Mouse (Mus musculus): ENCODE measurements around the gene Fars2. TPM values are rescaled to one million over a fixed set of nuclear protein-coding genes. Genes with fewer than 3 reads are reported as not detected.

Gene Fars2
- polyA plus RNA-seq, 1 experiment from 2014 or later = 30.5 TPM

DNA sequence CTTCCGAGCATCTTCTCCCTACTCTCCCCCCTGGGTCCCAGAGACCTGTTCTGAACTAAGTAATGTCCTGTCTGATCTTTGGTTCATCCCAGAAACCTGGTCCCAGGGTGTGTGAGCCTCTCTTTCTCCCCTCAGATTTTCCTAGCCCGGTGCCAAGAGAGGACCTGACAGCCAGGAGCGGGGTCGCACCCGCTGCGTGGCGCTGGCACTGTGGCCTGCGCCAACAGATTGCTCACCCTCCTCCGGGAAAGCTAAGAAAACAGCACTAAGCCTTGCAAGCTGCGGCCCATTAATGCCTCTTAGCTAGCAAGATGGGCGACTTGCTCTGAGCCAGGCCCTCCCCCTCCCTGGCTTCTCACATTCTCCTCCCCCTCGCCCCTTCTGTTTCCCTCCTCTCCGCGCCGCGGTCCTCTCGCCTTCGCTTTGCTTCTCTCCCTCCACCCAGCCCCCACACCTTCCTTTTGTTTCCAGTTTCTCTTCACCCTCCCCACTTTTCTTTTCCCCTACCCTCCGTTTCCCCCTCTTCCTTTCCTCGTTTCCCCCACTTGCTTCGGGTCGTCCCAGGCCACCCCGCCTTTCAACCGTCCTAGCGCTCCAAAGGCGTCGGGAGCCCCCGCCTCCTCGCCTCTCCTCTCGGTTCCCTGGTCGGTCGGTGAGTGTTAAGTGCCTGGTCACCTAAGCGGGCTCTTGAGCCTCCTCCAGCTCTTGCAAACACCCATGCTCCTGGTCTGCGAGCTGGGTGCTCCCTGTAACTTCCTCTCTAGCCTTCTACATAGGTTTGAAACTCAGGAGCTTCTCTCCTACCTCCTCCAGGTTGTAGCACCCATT lies 610.0 kb downstream of the Fars2 start:
- Histone ChIP-seq H3K9ac (ENCODE audit: low read length) (peak overlapping the region; percentile 54), H3K9me3 (ENCODE audit: control insufficient read depth, low read length) (no peaks in the 10 kb centered on the region), H3K4me2 (peak overlapping the region; percentile 45), H3K27ac (ENCODE audit: low read depth, low read length) (peak overlapping the region; percentile 74), H3K27me3 (ENCODE audit: control insufficient read depth, insufficient read depth, low read length) (peaks cover 90% of the 10 kb centered on the region), H3K4me1 (ENCODE audit: control insufficient read depth, insufficient read depth, low read length) (peaks cover 11% of the 10 kb centered on the region), H3K36me3 (ENCODE audit: control insufficient read depth, insufficient read depth, low read length) (no peaks in the 10 kb centered on the region), H3K4me3 (ENCODE audit: low read depth, low read length) (peak overlapping the region; percentile 33)
- WGBS = 0% methylated on average over 34 of the region's 34 CpGs
- ATAC-seq (ENCODE audit: low FRiP score) (peak; percentile 57), DNase-seq (ENCODE audit: low spot score, missing footprints) (peak; percentile 96)

DNA sequence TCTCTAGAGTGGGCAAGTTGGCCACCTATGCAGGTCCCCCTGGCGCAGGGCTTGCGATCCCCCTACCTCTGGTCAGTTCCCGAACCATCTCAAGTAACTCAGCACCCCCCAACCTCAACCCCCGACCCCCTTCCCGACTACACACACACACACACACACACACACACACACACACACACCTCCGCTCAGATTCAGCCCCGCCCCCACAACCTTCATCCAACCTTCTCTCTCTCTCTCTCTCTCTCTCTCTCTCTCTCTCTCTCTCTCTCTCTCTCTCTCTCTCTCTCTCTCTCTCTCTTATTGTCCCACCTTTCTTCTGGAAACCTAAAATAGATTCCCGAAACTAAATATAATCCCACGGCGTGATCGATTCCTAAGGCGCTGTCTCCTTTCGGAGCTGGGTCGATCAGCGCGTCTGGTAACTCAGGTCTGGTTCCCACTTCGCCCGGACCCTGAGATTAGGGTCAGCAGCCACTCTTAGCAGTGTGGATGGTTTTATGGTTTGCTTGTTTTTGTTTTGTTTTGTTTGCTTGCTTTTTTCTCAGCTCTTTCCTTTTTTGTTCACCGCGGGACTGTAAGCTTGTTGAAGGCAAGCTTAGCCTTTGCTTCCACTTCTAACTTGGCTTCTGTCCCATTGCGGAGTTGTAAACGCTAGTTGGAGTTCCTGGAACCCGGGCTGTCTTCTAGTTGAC lies 610.7 kb downstream of the Fars2 start:
- WGBS = under 1% methylated on average over 23 of the region's 23 CpGs
- Histone ChIP-seq H3K27me3 (ENCODE audit: control insufficient read depth, insufficient read depth, low read length) (peaks cover 87% of the 10 kb centered on the region), H3K27ac (ENCODE audit: low read depth, low read length) (peak overlapping the region; percentile 74), H3K9me3 (ENCODE audit: control insufficient read depth, low read length) (no peaks in the 10 kb centered on the region), H3K4me1 (ENCODE audit: control insufficient read depth, insufficient read depth, low read length) (peaks cover 11% of the 10 kb centered on the region), H3K36me3 (ENCODE audit: control insufficient read depth, insufficient read depth, low read length) (no peaks in the 10 kb centered on the region), H3K4me3 (ENCODE audit: low read depth, low read length) (peak overlapping the region; percentile 33), H3K9ac (ENCODE audit: low read length) (peak overlapping the region; percentile 54), H3K4me2 (peak overlapping the region; percentile 45)
- DNase-seq (ENCODE audit: low spot score, missing footprints) (peak; percentile 90), ATAC-seq (ENCODE audit: low FRiP score) (0 out of 2 replicates have a peak, but pooled peaks have one; percentile 1)

DNA sequence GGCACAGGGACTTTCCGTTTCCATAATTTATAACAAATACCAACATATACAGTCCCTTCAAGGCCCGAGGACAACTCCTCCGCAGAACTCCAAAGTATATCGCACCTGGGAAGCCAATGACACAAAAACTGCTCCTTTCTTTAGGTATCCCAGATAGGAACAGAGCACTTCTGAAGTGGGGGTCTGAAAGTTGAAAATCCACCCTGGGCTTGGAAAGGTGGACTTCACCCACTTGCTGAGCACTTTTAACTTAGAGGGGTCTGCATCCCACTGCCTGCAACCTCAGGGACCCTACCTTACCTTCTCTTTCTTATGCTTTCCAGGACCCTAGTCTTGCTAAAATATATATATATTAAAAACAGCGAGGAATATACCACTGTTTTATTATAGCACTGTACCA lies 611.3 kb downstream of the Fars2 start:
- H3K9ac ChIP-seq (ENCODE audit: low read length) = peak overlapping the region; percentile 46
- H3K4me1 ChIP-seq (ENCODE audit: control insufficient read depth, insufficient read depth, low read length) = peaks cover 11% of the 10 kb centered on the region

DNA sequence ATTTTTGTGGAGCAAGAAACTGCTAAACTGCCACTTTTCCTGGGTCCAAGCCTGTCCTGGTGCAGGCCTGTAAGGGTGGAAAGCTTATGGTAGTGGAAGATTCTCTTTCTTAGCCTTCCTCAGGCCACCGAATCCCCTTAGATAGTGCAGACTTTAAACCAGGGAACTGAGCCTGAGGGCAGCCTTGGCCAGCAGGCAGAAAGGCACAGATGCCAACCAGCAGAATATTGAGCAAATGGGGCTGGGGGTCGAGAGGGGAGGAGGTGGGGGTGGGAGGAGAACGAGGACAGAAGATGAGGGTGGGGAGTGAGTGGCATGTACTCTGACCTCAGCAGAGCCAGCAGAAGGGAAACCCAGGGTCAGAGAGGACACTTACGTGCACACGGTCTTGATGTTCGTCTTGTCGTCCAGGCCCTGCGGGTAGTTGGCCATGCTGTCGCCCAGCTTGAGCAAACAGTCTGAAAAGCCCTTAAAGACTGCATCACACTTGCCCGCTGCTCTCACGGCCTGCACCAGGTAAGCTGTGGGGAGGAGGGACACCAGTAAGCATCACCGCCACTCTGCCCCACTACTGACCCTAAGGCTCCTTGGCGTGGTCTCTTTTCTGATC lies 612.6 kb downstream of the Fars2 start:
- H3K27ac ChIP-seq (ENCODE audit: low read depth, low read length) = peak overlapping the region; percentile 52
- peak; percentile 95 for DNase-seq (ENCODE audit: low spot score, missing footprints)
- no peak for ATAC-seq (ENCODE audit: low FRiP score)
- H3K4me3 ChIP-seq (ENCODE audit: low read depth, low read length) = peak overlapping the region; percentile 24
- H3K4me1 ChIP-seq (ENCODE audit: control insufficient read depth, insufficient read depth, low read length) = peaks cover 5% of the 10 kb centered on the region
- 1% methylated on average over 13 of the region's 13 CpGs for WGBS
- no peaks in the 10 kb centered on the region for H3K36me3 ChIP-seq (ENCODE audit: control insufficient read depth, insufficient read depth, low read length)
- peak overlapping the region; percentile 57 for H3K9ac ChIP-seq (ENCODE audit: low read length)
- peaks cover 82% of the 10 kb centered on the region for H3K27me3 ChIP-seq (ENCODE audit: control insufficient read depth, insufficient read depth, low read length)
- H3K4me2 ChIP-seq = peak overlapping the region; percentile 34
- H3K9me3 ChIP-seq (ENCODE audit: control insufficient read depth, low read length) = no peaks in the 10 kb centered on the region

More for the DNA sequence above, 611.3 kb downstream of the Fars2 start:
- WGBS = 7% methylated on average over 5 of the region's 5 CpGs
- Histone ChIP-seq H3K27ac (ENCODE audit: low read depth, low read length) (peak overlapping the region; percentile 42; the same call in 1 of the 2 replicates), H3K4me3 (ENCODE audit: low read depth, low read length) (peak overlapping the region; percentile 13), H3K27me3 (ENCODE audit: control insufficient read depth, insufficient read depth, low read length) (peaks cover 83% of the 10 kb centered on the region), H3K4me2 (peak overlapping the region; percentile 34), H3K9me3 (ENCODE audit: control insufficient read depth, low read length) (no peaks in the 10 kb centered on the region), H3K36me3 (ENCODE audit: control insufficient read depth, insufficient read depth, low read length) (no peaks in the 10 kb centered on the region)
- ATAC-seq (ENCODE audit: low FRiP score) (no peak), DNase-seq (ENCODE audit: low spot score, missing footprints) (peak; percentile 91)

DNA sequence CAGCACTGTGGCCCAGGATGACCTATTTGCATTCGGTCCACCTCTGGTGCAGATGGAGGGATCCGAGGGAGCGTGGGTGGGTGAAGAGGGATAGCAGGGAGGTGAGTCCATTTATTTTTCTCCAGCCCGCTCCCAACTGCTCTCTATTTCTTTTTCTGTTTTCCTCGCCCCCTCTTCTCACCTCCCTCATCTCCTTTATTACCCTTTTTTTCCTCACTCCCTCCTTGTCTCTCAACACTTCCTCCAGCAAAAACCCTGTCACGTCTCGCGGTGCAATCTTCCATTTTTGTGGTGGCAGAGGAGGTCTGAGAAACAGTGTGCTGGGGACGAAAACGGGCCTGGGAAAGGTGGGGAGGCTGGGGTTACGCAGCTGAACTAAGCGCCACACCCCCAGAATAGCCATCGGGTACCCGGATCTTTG lies 613.1 kb downstream of the Fars2 start:
- Histone ChIP-seq H3K9me3 (ENCODE audit: control insufficient read depth, low read length) (no peaks in the 10 kb centered on the region), H3K4me3 (ENCODE audit: low read depth, low read length) (peak overlapping the region; percentile 24), H3K27me3 (ENCODE audit: control insufficient read depth, insufficient read depth, low read length) (peaks cover 82% of the 10 kb centered on the region), H3K4me1 (ENCODE audit: control insufficient read depth, insufficient read depth, low read length) (peaks cover 6% of the 10 kb centered on the region), H3K9ac (ENCODE audit: low read length) (peak overlapping the region; percentile 57), H3K4me2 (peak overlapping the region; percentile 34), H3K27ac (ENCODE audit: low read depth, low read length) (peak overlapping the region; percentile 52), H3K36me3 (ENCODE audit: control insufficient read depth, insufficient read depth, low read length) (no peaks in the 10 kb centered on the region)
- no peak for ATAC-seq (ENCODE audit: low FRiP score)
- 3% methylated on average over 14 of the region's 14 CpGs for WGBS
- DNase-seq (ENCODE audit: low spot score, missing footprints) = no peak

DNA sequence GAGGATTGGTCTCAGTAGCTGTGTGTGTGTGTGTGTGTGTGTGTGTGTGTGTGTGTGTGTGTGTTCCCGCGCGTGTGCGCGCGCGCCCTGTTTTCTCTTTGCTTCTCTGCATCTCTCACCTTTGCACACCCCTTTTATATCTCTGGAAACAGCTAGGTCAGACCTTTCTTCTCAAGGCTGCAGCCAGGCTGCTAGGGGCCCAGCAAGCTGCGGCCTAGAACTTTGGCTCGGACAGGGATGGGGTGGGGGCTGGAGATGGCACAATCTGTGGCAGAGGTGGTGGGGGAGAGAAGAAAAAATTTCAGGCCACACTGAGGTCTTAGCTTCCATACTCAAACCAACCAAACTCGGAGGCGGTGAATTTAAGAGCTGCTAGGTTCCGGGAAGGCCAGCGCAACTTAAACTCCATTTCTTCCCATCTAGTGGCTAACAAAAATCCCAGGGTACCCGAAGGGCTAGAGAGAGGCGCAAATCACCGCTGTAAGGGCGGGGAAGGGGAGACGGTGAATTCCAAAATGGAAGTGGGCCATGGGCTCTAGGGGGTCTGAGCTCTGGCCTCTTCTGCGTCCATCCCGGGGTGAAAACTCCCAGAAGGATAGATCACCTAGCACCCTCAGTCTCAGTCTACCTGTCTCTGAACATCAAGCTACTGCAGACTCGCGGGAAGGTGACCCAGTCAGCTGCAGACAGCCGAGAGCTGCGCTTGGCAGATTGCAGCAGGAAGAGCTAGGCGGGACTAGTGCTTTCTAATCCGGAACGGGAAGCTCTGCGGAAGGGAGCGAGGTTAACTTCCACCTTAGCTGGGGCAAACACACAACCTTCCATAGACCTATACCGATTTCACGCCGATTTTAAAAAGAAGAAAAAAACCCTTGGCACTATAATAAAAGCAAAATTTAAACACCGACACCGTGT lies 614.1 kb downstream of the Fars2 start:
- Histone ChIP-seq H3K4me1 (ENCODE audit: control insufficient read depth, insufficient read depth, low read length) (peaks cover 6% of the 10 kb centered on the region), H3K27ac (ENCODE audit: low read depth, low read length) (peak overlapping the region; percentile 63), H3K27me3 (ENCODE audit: control insufficient read depth, insufficient read depth, low read length) (peaks cover 76% of the 10 kb centered on the region), H3K4me2 (peak overlapping the region; percentile 35), H3K9ac (ENCODE audit: low read length) (peak overlapping the region; percentile 57), H3K36me3 (ENCODE audit: control insufficient read depth, insufficient read depth, low read length) (no peaks in the 10 kb centered on the region), H3K4me3 (ENCODE audit: low read depth, low read length) (peak overlapping the region; percentile 36), H3K9me3 (ENCODE audit: control insufficient read depth, low read length) (no peaks in the 10 kb centered on the region)
- DNase-seq (ENCODE audit: low spot score, missing footprints) (peak; percentile 96), ATAC-seq (ENCODE audit: low FRiP score) (no peak)
- 1% methylated on average over 34 of the region's 34 CpGs for WGBS

DNA sequence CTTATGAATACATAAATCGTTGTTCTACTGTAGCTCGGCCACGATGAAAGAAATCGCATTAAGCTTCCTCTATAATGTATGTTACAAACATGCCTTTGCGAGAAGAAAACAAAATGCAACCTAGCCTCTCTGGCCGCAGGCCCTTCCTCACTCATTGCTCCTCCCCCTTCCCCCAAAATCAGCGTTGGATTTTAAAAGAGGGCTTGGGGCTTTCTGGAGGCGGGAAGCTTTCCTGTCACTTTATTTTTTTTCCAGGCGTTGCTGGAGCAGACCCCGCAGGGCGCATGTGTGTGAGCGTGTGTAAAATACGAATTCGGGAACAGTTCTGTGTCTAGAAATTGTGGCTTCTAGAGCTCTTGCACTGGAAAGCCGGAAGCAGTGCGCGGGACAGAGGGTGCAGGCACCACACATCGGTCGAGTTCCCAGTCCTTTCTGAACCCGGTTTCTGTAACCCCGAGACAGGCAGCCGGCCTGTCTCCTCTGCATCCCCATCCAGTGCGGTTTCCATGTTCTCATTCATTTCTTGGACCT lies 614.8 kb downstream of the Fars2 start:
- Histone ChIP-seq H3K27ac (ENCODE audit: low read depth, low read length) (peak overlapping the region; percentile 63), H3K36me3 (ENCODE audit: control insufficient read depth, insufficient read depth, low read length) (no peaks in the 10 kb centered on the region), H3K9me3 (ENCODE audit: control insufficient read depth, low read length) (no peaks in the 10 kb centered on the region), H3K4me3 (ENCODE audit: low read depth, low read length) (peak overlapping the region; percentile 36), H3K4me1 (ENCODE audit: control insufficient read depth, insufficient read depth, low read length) (peaks cover 6% of the 10 kb centered on the region), H3K4me2 (peak overlapping the region; percentile 35), H3K27me3 (ENCODE audit: control insufficient read depth, insufficient read depth, low read length) (peaks cover 71% of the 10 kb centered on the region), H3K9ac (ENCODE audit: low read length) (peak overlapping the region; percentile 57)
- peak; percentile 95 for DNase-seq (ENCODE audit: low spot score, missing footprints)
- ATAC-seq (ENCODE audit: low FRiP score) = no peak
- WGBS = under 1% methylated on average over 23 of the region's 23 CpGs

DNA sequence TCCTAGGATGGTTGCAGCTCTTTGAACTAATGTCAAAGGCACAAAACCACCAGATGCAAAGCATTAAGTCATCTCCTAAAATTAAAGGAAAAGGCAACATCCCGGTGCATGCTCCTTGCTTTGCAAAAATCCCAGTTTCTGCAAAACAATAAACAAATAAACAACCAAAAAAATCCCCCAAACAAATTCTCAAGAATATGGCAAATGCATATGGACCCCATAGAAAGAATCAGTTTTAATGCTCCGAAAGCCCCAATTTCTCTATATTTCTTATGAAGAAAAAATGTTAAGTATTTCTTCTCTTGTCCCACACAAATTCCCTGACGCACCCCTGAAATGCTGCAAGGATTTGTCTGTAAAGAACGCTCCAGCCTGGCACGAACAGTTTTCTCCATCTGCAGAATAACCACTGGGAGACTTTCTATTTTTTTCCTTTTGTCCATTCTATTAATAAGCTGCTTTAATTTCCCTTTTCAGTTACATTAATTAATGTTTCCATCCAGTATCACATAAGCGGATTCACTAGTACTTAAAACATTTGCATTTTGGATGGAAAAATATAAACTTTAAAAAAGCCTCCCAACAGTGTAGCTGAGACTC lies 615.8 kb downstream of the Fars2 start:
- H3K27ac ChIP-seq (ENCODE audit: low read depth, low read length) = peak overlapping the region; percentile 79
- H3K4me1 ChIP-seq (ENCODE audit: control insufficient read depth, insufficient read depth, low read length) = peaks cover 6% of the 10 kb centered on the region; the same call in 1 of the 2 replicates
- peak overlapping the region; percentile 36 for H3K4me3 ChIP-seq (ENCODE audit: low read depth, low read length)
- no peak overlapping the region for H3K4me2 ChIP-seq
- ATAC-seq (ENCODE audit: low FRiP score) = no peak
- H3K9ac ChIP-seq (ENCODE audit: low read length) = peak overlapping the region; percentile 67
- H3K9me3 ChIP-seq (ENCODE audit: control insufficient read depth, low read length) = no peaks in the 10 kb centered on the region
- H3K36me3 ChIP-seq (ENCODE audit: control insufficient read depth, insufficient read depth, low read length) = no peaks in the 10 kb centered on the region
- peaks cover 66% of the 10 kb centered on the region for H3K27me3 ChIP-seq (ENCODE audit: control insufficient read depth, insufficient read depth, low read length)
- WGBS = 9% methylated on average over 6 of the region's 6 CpGs
- DNase-seq (ENCODE audit: low spot score, missing footprints) = peak; percentile 92

Measured in midbrain, embryonic 11.5 days (tissue).